Mouse (Mus musculus) liver, embryonic 16.5 days (tissue): ENCODE data around the gene Ank2. TPM values are rescaled to one million over a fixed set of nuclear protein-coding genes. Genes with fewer than 3 reads are reported as not detected.

Experiments used
- ATAC-seq: fragments of 200-750 bp; cut with Nextera tagmentation; 2 replicates; pipeline ENCODE4 v1.8.0; 2017; ENCODE audit warnings: low read depth, mild to moderate bottlenecking, moderate number of reproducible peaks, moderate library complexity
- H3K27ac ChIP-seq: fragments of 300-500 bp; sonication (generic); 2 replicates; pipeline ENCODE4 v1.5.1; 2014; ENCODE audit warnings: mild to moderate bottlenecking, low read length
- H3K27me3 ChIP-seq: fragments of 300-500 bp; sonication (generic); 2 replicates; pipeline ENCODE4 v1.6.1; 2014; ENCODE audit warnings: low read depth, low read length, mixed read lengths; ENCODE audit not compliant: control insufficient read depth, insufficient read depth
- H3K36me3 ChIP-seq: fragments of 300-500 bp; sonication (generic); 2 replicates; pipeline ENCODE4 v1.6.1; 2014; ENCODE audit warnings: mild to moderate bottlenecking; ENCODE audit not compliant: control insufficient read depth, insufficient read depth
- H3K4me1 ChIP-seq: fragments of 300-500 bp; sonication (generic); 2 replicates; pipeline ENCODE4 v1.6.1; 2014; ENCODE audit warnings: low read depth, low read length, mixed read lengths; ENCODE audit not compliant: control insufficient read depth
- H3K4me2 ChIP-seq: fragments of 300-500 bp; sonication (generic); 2 replicates; pipeline ENCODE4 v1.6.1; 2014; ENCODE audit warnings: low read depth, low read length, mixed read lengths
- H3K4me3 ChIP-seq: fragments of 300-500 bp; sonication (generic); 2 replicates; pipeline ENCODE4 v1.5.1; 2014; ENCODE audit warnings: low read depth, mild to moderate bottlenecking, low read length
- H3K9ac ChIP-seq: fragments of 300-500 bp; sonication (generic); 2 replicates; pipeline ENCODE4 v1.6.1; 2014; ENCODE audit warnings: low read depth, low read length
- H3K9me3 ChIP-seq: fragments of 300-500 bp; sonication (generic); replicated peaks from 2 replicates; pipeline ENCODE4 v1.6.1; 2016; ENCODE audit warnings: low read length; ENCODE audit not compliant: control insufficient read depth
- WGBS: fragments of 180-500 bp; shearing (Covaris S2); extraction: QIAGEN DNeasy Blood & Tissue Kit; methylation state at CpG from one replicate; pipeline ENCODE4 v1.1.7; 2014; ENCODE audit not compliant: insufficient replicate concordance; 5-methylcytosine and 5-hydroxymethylcytosine counted together
- polyA plus RNA-seq: library from polyadenylated mRNA; unstranded; fragments of >200 nt; fragmentation: Nextera tagmentation; extraction: Ambion mirVana; gene quantifications from 2 replicates; pipeline ENCODE4 v1.2.1, GENCODE M21; 2015

Gene Ank2
- polyA plus RNA-seq, 1 experiment from 2014 or later: 10.4 TPM

- H3K4me1 ChIP-seq: no peaks in the 10 kb centered on the region
- H3K27me3 ChIP-seq: no peaks in the 10 kb centered on the region
- WGBS: 67% methylated on average over 3 of the region's 3 CpGs
- no peak overlapping the region for H3K9ac ChIP-seq
- H3K36me3 ChIP-seq: no peaks in the 10 kb centered on the region
- no peak overlapping the region for H3K4me3 ChIP-seq
- no peak overlapping the region for H3K4me2 ChIP-seq
- ATAC-seq: no peak
- H3K9me3 ChIP-seq: no peaks in the 10 kb centered on the region
- H3K27ac ChIP-seq: no peak overlapping the region
Observed at GRCm38 (mm10) chr3:127281390-127281789, 217.8 kb downstream of the Ank2 start.

GRCm38 (mm10) chr3:127280376-127280775 is 218.8 kb downstream of the Ank2 start:
- ATAC-seq: no peak

GRCm38 (mm10) chr3:127275953-127276352 is 223.2 kb downstream of the Ank2 start:
- Histone ChIP-seq H3K36me3 (no peaks in the 10 kb centered on the region), H3K27ac (no peak overlapping the region), H3K4me2 (no peak overlapping the region), H3K4me1 (no peaks in the 10 kb centered on the region), H3K9me3 (no peaks in the 10 kb centered on the region), H3K27me3 (no peaks in the 10 kb centered on the region), H3K9ac (no peak overlapping the region), H3K4me3 (no peak overlapping the region)
- no peak for ATAC-seq
- WGBS: 53% methylated on average over 6 of the region's 6 CpGs

More at GRCm38 (mm10) chr3:127280376-127280775, 218.8 kb downstream of the Ank2 start:
- Histone ChIP-seq H3K9ac (no peak overlapping the region), H3K4me2 (no peak overlapping the region), H3K9me3 (no peaks in the 10 kb centered on the region), H3K27ac (no peak overlapping the region), H3K4me1 (no peaks in the 10 kb centered on the region), H3K27me3 (no peaks in the 10 kb centered on the region), H3K36me3 (no peaks in the 10 kb centered on the region), H3K4me3 (no peak overlapping the region)

- Histone ChIP-seq H3K27me3 (no peaks in the 10 kb centered on the region), H3K9ac (no peak overlapping the region), H3K27ac (no peak overlapping the region), H3K4me1 (no peaks in the 10 kb centered on the region), H3K9me3 (no peaks in the 10 kb centered on the region), H3K4me3 (no peak overlapping the region), H3K36me3 (no peaks in the 10 kb centered on the region), H3K4me2 (no peak overlapping the region)
- ATAC-seq: no peak
- whole genome bisulfite sequencing: 73% methylated on average over 12 of the region's 12 CpGs
Observed at GRCm38 (mm10) chr3:127272801-127273200, 226.3 kb downstream of the Ank2 start.

GRCm38 (mm10) chr3:127269616-127270015 is 229.5 kb downstream of the Ank2 start:
- Histone ChIP-seq H3K36me3 (no peaks in the 10 kb centered on the region), H3K27me3 (no peaks in the 10 kb centered on the region), H3K4me3 (no peak overlapping the region), H3K9ac (no peak overlapping the region), H3K9me3 (no peaks in the 10 kb centered on the region), H3K4me1 (no peaks in the 10 kb centered on the region), H3K27ac (no peak overlapping the region), H3K4me2 (no peak overlapping the region)
- 76% methylated on average over 14 of the region's 14 CpGs for WGBS
- no peak for ATAC-seq

GRCm38 (mm10) chr3:127267846-127268245 is 231.3 kb downstream of the Ank2 start:
- Histone ChIP-seq H3K9ac (no peak overlapping the region), H3K27ac (no peak overlapping the region), H3K9me3 (no peaks in the 10 kb centered on the region), H3K36me3 (no peaks in the 10 kb centered on the region), H3K4me2 (no peak overlapping the region), H3K27me3 (no peaks in the 10 kb centered on the region), H3K4me1 (no peaks in the 10 kb centered on the region), H3K4me3 (no peak overlapping the region)
- ATAC-seq: no peak
- WGBS: 61% methylated on average over 6 of the region's 6 CpGs

GRCm38 (mm10) chr3:127265732-127266131 is 233.4 kb downstream of the Ank2 start:
- Histone ChIP-seq H3K4me2 (no peak overlapping the region), H3K4me1 (no peaks in the 10 kb centered on the region), H3K9ac (no peak overlapping the region), H3K27me3 (no peaks in the 10 kb centered on the region), H3K27ac (no peak overlapping the region), H3K36me3 (no peaks in the 10 kb centered on the region), H3K4me3 (no peak overlapping the region), H3K9me3 (no peaks in the 10 kb centered on the region)
- 56% methylated on average over 5 of the region's 5 CpGs for whole genome bisulfite sequencing
- no peak for ATAC-seq

- H3K9me3 ChIP-seq: no peaks in the 10 kb centered on the region
Observed at GRCm38 (mm10) chr3:127265182-127265581, 234.0 kb downstream of the Ank2 start.

GRCm38 (mm10) chr3:127260786-127261166 is 238.4 kb downstream of the Ank2 start:
- no peak overlapping the region for H3K4me2 ChIP-seq
- no peaks in the 10 kb centered on the region for H3K36me3 ChIP-seq
- H3K4me1 ChIP-seq: no peaks in the 10 kb centered on the region
- whole genome bisulfite sequencing: 70% methylated on average over 7 of the region's 7 CpGs
- H3K9ac ChIP-seq: no peak overlapping the region
- no peaks in the 10 kb centered on the region for H3K27me3 ChIP-seq
- no peak overlapping the region for H3K4me3 ChIP-seq
- H3K9me3 ChIP-seq: no peaks in the 10 kb centered on the region
- no peak overlapping the region for H3K27ac ChIP-seq
- no peak for ATAC-seq

More at GRCm38 (mm10) chr3:127265182-127265581, 234.0 kb downstream of the Ank2 start:
- Histone ChIP-seq H3K9ac (no peak overlapping the region), H3K27ac (no peak overlapping the region), H3K4me1 (no peaks in the 10 kb centered on the region), H3K4me2 (no peak overlapping the region), H3K36me3 (no peaks in the 10 kb centered on the region), H3K27me3 (no peaks in the 10 kb centered on the region), H3K4me3 (no peak overlapping the region)
- WGBS: 38% methylated on average over 3 of the region's 3 CpGs
- no peak for ATAC-seq
